Mouse (Mus musculus): ENCODE measurements around the gene Satb2. TPM values are rescaled to one million over a fixed set of nuclear protein-coding genes. Genes with fewer than 3 reads are reported as not detected.

Gene Satb2
- polyA plus RNA-seq, 1 experiment from 2014 or later: 5.1 TPM

DNA sequence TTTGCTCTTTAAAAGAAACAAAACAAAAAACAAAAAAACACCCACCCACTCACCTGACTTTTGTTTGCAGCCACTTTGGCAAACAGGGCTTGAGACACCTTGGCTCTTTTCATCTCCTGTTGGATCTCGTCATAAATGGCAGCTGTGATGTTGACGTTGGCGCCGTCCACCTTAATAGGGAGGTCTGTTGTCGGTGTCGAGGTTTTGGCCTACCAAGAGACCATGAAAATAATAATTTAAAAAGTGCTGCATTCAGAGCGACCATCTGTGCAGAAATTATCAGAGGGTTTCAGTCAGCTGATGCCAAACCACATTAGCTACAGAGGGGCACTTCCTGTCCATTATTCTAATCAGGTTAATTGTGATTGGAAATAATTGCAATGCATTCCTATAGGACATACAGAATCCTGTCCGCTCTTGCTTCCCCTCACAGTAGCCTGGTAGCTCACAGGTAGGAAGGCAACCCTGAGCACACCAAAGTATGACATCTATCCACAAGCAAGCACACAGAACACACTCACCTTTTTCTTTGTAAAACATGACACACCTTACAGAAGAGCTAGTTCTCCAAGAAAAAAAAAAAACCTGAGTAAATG lies 132.8 kb downstream of the Satb2 start:
- in situ Hi-C loops (cut with MboI; ENCODE audit: low pct_unique_long_range_greater_than_20kb): no loop called here

DNA sequence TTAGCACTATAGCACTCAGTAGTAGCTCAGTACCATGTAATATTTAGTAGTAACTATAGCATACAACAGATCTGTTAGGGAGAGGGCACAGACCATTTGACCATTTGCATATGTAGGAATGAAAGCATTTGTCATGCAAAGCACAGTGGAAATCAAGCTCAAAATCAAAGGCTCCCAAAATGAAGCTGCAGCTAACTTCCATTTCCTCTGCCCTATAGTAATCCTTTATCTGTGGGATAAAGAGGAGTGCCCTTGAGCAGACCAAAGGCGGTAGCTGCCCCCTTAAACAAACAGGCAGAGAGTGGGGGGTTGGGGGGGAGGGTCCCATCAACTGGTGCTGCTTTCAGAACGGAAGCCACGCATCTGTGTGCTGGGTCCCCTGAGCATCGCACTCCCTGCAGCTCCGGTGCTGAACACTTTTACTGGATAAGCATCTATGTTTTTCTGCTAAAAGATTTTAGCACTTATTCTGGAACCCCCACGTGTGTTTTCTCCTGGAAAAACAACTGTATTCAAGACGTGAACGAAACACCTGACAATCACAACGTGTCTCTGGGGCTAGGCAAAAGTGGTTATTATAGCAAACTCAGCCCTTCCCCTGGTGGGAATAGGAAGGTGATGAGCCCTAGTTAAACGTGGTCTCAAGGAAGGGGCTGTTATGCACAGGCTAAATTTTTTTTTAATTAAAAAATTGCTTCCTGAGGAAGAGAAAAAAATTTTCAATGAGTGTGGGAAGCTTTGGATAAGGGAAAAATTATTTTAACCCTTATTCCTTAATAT lies 133.7 kb downstream of the Satb2 start:
- CTCF ChIA-PET: interaction anchor here (1.1 kb wide), 1 partner anchor 10 kb away, joined by 4 read pairs; no protein-coding TSS in a partner anchor
- in situ Hi-C loops (cut with MboI; ENCODE audit: low pct_unique_long_range_greater_than_20kb): no loop called here
- no peak for ATAC-seq
- no peaks in the 10 kb centered on the region for H3K27me3 ChIP-seq
- no peak for TF ChIP-seq CTCF (IDR thresholded peaks at IDR 0.05)
- POLR2A ChIA-PET: no interaction called here
- DNase-seq (ENCODE audit: low read depth, low spot score): no peak

More for the DNA sequence above, 132.8 kb downstream of the Satb2 start:
- POLR2A ChIA-PET: no interaction called here
- CTCF ChIA-PET: no interaction called here
- DNase-seq (ENCODE audit: low read depth, low spot score): no peak
- ATAC-seq: no peak
- TF ChIP-seq CTCF (IDR thresholded peaks at IDR 0.05): no peak
- H3K27me3 ChIP-seq: no peaks in the 10 kb centered on the region

DNA sequence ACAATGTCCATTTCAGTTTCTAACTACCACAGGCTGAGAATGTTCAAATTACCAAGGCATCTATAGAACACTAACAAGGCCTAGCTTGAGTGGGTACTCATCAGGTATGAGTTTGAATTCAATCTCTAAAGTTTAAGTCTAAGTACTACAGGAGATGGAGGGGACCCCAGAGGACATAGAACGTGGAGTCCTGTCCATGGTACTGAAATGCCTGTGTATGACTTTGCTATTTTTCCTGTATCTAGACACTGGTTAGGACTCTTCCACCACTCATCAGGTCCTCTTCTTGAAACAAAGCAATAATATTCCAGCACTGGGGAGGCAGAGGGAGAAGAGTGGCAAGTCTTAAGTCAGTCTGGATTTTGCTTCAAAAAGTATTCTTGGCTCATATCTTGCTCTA lies 139.5 kb downstream of the Satb2 start:
- TF ChIP-seq CTCF (IDR thresholded peaks at IDR 0.05): no peak
- POLR2A ChIA-PET: no interaction called here
- in situ Hi-C loops (cut with MboI; ENCODE audit: low pct_unique_long_range_greater_than_20kb): no loop called here
- DNase-seq (ENCODE audit: low read depth, low spot score) (no peak), ATAC-seq (no peak)
- no peaks in the 10 kb centered on the region for H3K27me3 ChIP-seq
- CTCF ChIA-PET: no interaction called here

DNA sequence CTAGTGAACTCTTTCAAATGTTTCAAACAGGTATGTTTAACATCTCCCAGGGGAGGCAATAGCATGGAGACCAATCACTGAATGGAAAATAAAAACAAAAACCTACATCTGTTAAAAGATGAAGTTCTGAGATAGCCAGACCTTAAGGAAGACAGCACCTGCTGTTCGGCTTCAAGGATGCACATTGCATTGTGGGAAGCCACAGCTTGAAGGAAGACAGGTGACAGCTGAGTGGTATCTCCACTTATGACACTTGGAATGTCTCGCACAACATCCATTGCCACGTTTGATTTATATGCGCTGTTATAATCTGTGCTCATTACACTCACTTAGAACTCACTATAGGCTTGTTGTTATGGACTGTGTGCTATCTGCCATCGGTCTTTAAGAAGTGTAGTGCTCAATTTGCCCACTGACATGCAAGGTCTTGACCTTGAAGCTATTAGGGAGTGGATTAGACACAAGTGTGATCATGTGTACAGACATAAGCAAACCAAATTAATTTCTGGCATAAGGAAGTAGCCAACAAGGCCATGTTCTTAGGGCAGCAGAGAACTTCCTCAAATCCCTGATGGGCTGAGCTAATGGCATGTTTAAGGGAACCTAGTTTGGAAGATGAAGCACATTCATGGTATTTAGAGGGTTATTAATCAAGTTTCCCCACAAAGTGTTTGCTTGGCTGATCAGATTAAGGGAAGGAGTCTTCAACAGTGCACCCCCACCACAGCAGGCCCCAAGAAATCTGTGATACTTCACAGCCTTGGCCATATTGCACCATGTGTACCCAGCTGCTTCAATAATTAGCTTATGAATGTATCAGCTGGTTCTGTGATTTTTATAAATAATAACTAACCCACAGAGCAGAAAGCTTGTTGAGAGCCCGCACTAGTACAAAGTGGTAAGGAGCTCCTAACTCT lies 144.2 kb downstream of the Satb2 start:
- ChIA-PET POLR2A (no interaction called here), CTCF (interaction anchor here (1.2 to 1.9 kb wide), 5 partner anchors 10 to 102 kb away, joined by 3 to 4 read pairs (median 4); no protein-coding TSS in a partner anchor)
- TF ChIP-seq CTCF (IDR thresholded peaks at IDR 0.05): no peak
- no peak for DNase-seq (ENCODE audit: low read depth, low spot score)
- in situ Hi-C loops (cut with MboI; ENCODE audit: low pct_unique_long_range_greater_than_20kb): no loop called here
- no peaks in the 10 kb centered on the region for H3K27me3 ChIP-seq
- no peak for ATAC-seq

DNA sequence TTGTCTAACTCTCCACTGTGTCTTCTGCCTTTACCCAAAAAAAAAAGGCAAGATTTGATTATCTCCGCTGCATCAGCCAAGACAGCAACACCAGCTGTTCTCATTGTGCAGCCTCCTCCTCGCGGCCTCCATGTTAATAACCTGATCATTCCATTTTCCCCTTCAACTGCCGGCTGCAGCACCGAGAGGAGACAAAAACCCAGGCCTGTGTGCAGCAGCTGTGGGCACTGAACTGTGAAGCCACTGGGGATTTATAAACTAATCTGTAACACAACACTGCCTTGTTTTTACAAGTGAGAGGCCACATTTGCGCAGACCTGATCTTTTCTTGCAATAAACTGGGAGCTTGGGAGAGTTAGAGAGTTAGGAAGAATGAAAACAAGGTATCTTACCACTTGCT lies 145.1 kb downstream of the Satb2 start:
- CTCF ChIA-PET: interaction anchor here (1.2 to 1.6 kb wide), 3 partner anchors 10 to 103 kb away, joined by 3 to 4 read pairs (median 4); no protein-coding TSS in a partner anchor
- POLR2A ChIA-PET: no interaction called here
- DNase-seq (ENCODE audit: low read depth, low spot score): no peak
- no peak for ATAC-seq
- TF ChIP-seq CTCF (IDR thresholded peaks at IDR 0.05): no peak
- H3K27me3 ChIP-seq: no peaks in the 10 kb centered on the region
- in situ Hi-C loops (cut with MboI; ENCODE audit: low pct_unique_long_range_greater_than_20kb): no loop called here

DNA sequence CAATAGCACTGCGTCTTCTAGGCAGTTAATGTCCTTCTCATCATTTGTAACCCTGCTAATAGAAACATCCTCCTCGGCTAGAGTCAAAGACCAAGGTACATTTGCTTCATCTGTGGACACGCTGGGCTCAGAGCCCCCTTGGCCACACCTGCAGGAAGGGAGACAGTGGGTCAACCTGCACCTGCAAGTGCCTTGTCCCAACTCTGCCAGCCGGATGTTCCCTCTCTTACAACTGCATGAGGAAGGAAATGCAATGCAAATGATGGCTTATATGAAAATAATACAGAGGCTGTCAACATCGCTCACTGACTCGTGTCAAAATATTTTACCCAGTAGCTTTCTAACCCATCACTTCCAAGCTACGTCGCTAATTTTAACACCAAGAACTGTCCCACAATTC lies 145.7 kb downstream of the Satb2 start:
- no peak for ATAC-seq
- H3K27me3 ChIP-seq: no peaks in the 10 kb centered on the region
- POLR2A ChIA-PET: no interaction called here
- TF ChIP-seq CTCF (IDR thresholded peaks at IDR 0.05): no peak
- CTCF ChIA-PET: interaction anchor here (1.2 to 1.4 kb wide), 2 partner anchors 9 to 104 kb away, joined by 3 to 4 read pairs; no protein-coding TSS in a partner anchor
- no peak for DNase-seq (ENCODE audit: low read depth, low spot score)
- in situ Hi-C loops (cut with MboI; ENCODE audit: low pct_unique_long_range_greater_than_20kb): no loop called here

DNA sequence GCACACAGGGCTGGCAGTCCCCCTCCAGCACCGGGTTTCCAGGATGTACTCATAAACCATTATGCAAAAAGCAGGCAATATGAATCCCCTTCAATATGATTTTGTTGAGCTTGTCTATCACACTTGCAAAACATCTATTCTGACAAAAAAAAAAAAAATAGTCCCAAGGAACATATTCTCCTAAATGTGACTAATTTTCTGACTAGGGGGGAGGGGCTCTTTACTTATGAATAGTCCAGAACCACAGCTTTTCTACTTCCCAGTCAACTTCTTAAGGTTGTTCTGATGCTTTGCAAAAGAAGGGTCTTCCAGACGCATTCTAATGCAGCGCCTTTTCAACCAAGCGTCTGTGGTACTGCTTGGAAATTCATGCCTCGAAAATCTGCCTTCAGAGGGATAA lies 155.7 kb downstream of the Satb2 start:
- ChIA-PET CTCF (interaction anchor here (1.4 to 1.5 kb wide), 2 partner anchors 10 to 11 kb away, joined by 3 read pairs; no protein-coding TSS in a partner anchor), POLR2A (no interaction called here)
- DNase-seq (ENCODE audit: low read depth, low spot score) (no peak), ATAC-seq (no peak)
- no peak for TF ChIP-seq CTCF (IDR thresholded peaks at IDR 0.05)
- in situ Hi-C loops (cut with MboI; ENCODE audit: low pct_unique_long_range_greater_than_20kb): no loop called here
- H3K27me3 ChIP-seq: no peaks in the 10 kb centered on the region

DNA sequence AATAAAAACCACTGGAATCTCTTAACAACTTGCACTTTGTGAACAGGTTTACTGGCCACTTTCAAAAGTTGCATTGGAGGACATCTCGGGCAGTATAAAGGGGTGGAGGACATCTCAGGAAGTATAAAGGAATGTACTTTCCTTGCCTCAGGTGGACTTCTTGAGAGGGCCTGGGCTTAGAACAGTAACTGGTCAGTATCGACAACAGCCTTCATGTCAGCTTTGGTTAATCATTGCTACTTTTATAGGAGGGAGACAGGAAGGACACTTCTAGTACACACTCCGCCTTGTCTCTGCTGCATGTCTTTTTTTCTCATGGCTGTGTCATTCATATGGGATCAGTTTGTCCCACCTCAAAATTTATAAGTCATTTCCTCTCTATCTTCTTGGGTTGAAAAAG lies 156.4 kb downstream of the Satb2 start:
- CTCF ChIA-PET: interaction anchor here (1.4 kb wide), 1 partner anchor 9 kb away, joined by 3 read pairs; no protein-coding TSS in a partner anchor
- POLR2A ChIA-PET: no interaction called here
- DNase-seq (ENCODE audit: low read depth, low spot score) (no peak), ATAC-seq (no peak)
- in situ Hi-C loops (cut with MboI; ENCODE audit: low pct_unique_long_range_greater_than_20kb): no loop called here
- H3K27me3 ChIP-seq: no peaks in the 10 kb centered on the region
- no peak for TF ChIP-seq CTCF (IDR thresholded peaks at IDR 0.05)

DNA sequence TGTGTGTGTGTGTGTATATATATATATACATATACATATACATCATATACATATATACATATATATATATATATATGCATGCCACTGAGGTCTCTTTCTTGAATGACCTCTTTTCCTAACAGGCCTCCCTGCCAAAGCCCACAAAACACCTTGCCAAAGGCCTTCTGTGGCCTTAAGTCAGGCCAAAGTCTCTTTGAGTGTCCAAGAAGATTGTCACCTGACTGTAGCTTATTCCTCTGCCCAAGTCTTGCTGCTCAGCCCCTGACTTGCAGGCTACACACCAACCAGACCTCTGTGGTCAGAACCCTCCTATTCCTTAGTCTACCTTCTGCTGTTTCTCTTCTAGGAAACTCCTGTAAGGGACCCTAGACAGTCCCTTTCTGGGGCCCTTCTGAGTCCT lies 164.9 kb downstream of the Satb2 start:
- no peak for DNase-seq (ENCODE audit: low read depth, low spot score)
- no peaks in the 10 kb centered on the region for H3K27me3 ChIP-seq
- in situ Hi-C loops (cut with MboI; ENCODE audit: low pct_unique_long_range_greater_than_20kb): no loop called here
- CTCF ChIA-PET: interaction anchor here (1.0 kb wide), 1 partner anchor 13 kb away, joined by 3 read pairs; no protein-coding TSS in a partner anchor
- ATAC-seq: no peak
- POLR2A ChIA-PET: interaction anchor here (0.6 kb wide), 1 partner anchor 29 kb away, joined by 6 read pairs; no protein-coding TSS in a partner anchor
- TF ChIP-seq CTCF (IDR thresholded peaks at IDR 0.05): no peak

DNA sequence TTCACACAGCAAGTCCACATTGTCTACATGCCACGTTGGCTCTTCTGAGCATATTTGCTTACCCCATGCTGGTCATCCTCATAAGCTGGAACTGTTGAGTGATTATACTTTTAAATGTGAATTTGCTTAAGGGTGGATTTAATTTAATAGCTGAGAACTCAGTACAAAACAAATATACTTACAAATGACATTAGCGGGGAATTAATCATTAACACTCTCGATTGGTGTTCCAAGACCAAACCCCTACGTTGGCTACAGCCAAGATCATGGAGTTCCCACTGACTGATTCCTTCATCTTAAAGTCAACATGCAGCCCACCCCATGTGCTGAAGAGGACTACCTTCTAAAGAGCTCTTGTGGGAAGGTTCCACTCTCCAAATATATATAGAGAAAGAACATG lies 165.5 kb downstream of the Satb2 start:
- ChIA-PET CTCF (interaction anchor here (1.0 to 1.1 kb wide), 2 partner anchors 10 to 13 kb away, joined by 3 read pairs; no protein-coding TSS in a partner anchor), POLR2A (interaction anchor here (0.6 kb wide), 1 partner anchor 28 kb away, joined by 6 read pairs; no protein-coding TSS in a partner anchor)
- no peaks in the 10 kb centered on the region for H3K27me3 ChIP-seq
- in situ Hi-C loops (cut with MboI; ENCODE audit: low pct_unique_long_range_greater_than_20kb): no loop called here
- TF ChIP-seq CTCF (IDR thresholded peaks at IDR 0.05): no peak
- ATAC-seq: no peak
- DNase-seq (ENCODE audit: low read depth, low spot score): no peak

All from Patski (cell line).